Mouse (Mus musculus): ENCODE results near the gene Dkk3. TPM values are rescaled to one million over a fixed set of nuclear protein-coding genes. Genes with fewer than 3 reads are reported as not detected.
A peak's percentile ranks its signal among the peaks of the same experiment; 100 is the strongest.

Dkk3 gene
- polyA plus RNA-seq, 1 experiment from 2014 or later, result 55.0 TPM

DNA sequence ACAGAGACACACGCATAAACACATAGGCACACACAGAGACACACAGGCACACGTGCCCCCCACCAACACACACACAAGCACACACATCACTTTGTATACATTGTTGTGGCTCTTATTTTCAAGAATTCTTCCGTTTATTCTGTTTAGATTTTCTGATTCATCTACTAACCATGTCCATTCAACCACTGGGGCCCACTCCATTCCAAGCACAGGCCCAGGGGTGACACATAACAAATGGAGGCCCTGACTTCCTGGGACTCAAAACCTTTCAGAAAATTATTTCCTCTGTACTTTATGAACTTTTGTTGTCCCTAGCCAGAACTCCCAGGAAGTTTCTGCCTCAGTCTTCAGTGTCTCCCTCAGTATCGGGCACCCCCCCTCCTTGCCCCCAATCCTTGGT lies 23.7 kb downstream of the Dkk3 start:
- no peak overlapping the region for H3K27ac ChIP-seq (replicated peaks; ENCODE audit: low read depth, low read length)
- no peaks in the 10 kb centered on the region for H3K36me3 ChIP-seq (ENCODE audit: control insufficient read depth, insufficient read depth, low read length)
- H3K4me3 ChIP-seq (ENCODE audit: low read depth, low read length), result no peak overlapping the region
- no peaks in the 10 kb centered on the region for H3K9me3 ChIP-seq (ENCODE audit: control insufficient read depth, low read length)
- peaks cover 8% of the 10 kb centered on the region; the same call in 1 of the 2 replicates for H3K4me1 ChIP-seq (ENCODE audit: control insufficient read depth, insufficient read depth, low read length)
- ATAC-seq (ENCODE audit: low read depth) (no peak), DNase-seq (ENCODE audit: low spot score) (no peak)
- WGBS, result 82% methylated on average over 4 of the region's 4 CpGs
- H3K4me2 ChIP-seq (ENCODE audit: low read depth, low read length), result no peak overlapping the region
- no peaks in the 10 kb centered on the region for H3K27me3 ChIP-seq (replicated peaks; ENCODE audit: control insufficient read depth, insufficient read depth, low read length)
- H3K9ac ChIP-seq (ENCODE audit: low read depth, low read length), result no peak overlapping the region

DNA sequence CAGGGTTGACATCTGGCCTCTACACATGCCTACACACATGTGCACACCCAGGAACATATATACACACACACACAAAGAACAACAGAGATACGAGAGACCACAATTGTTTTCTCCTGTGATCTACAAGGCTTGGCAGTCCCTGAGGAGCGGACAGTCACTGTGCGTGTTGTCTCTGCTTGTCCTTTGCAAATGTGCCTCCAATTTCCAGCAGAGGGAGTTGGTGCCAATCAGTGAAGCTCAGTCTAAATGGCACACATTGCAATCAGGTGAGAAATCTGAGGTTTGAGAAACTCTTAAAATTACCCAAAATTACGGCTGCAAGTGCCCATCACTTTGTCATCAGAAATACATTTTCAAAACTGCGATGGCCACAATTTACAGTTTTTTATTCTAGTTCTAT lies 25.6 kb downstream of the Dkk3 start:
- H3K4me1 ChIP-seq (ENCODE audit: control insufficient read depth, insufficient read depth, low read length), result peaks cover 13% of the 10 kb centered on the region; the same call in 1 of the 2 replicates
- H3K27me3 ChIP-seq (replicated peaks; ENCODE audit: control insufficient read depth, insufficient read depth, low read length), result no peaks in the 10 kb centered on the region
- no peak overlapping the region for H3K27ac ChIP-seq (replicated peaks; ENCODE audit: low read depth, low read length)
- DNase-seq (ENCODE audit: low spot score) (no peak), ATAC-seq (ENCODE audit: low read depth) (no peak)
- no peak overlapping the region for H3K4me3 ChIP-seq (ENCODE audit: low read depth, low read length)
- H3K36me3 ChIP-seq (ENCODE audit: control insufficient read depth, insufficient read depth, low read length), result no peaks in the 10 kb centered on the region
- no peak overlapping the region for H3K9ac ChIP-seq (ENCODE audit: low read depth, low read length)
- no peaks in the 10 kb centered on the region for H3K9me3 ChIP-seq (ENCODE audit: control insufficient read depth, low read length)
- 79% methylated on average over 5 of the region's 5 CpGs for WGBS
- H3K4me2 ChIP-seq (ENCODE audit: low read depth, low read length), result no peak overlapping the region

DNA sequence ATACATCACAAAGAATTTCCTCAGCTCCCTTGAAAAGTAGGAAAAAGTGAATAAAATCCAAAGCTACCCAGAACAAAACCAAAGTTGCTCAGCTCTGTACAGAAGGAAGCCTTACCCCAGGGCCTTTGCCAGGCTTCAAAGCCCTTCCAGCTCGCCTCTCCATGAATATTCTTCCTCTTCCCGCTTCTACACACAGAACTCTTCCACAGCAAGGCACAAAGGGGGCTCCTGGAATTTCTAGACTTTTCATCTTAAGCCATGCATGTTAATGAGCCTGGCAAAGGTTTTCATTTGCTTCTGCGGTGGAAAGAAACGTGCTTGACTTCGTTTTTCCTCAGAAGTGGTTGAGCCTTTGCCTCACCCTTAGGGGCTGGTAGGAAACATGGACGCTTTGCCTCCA lies 26.9 kb downstream of the Dkk3 start:
- ATAC-seq (ENCODE audit: low read depth), result peak; percentile 23; the same call in 1 of the 2 replicates
- Histone ChIP-seq H3K27me3 (replicated peaks; ENCODE audit: control insufficient read depth, insufficient read depth, low read length) (no peaks in the 10 kb centered on the region), H3K4me3 (ENCODE audit: low read depth, low read length) (no peak overlapping the region), H3K9me3 (ENCODE audit: control insufficient read depth, low read length) (no peaks in the 10 kb centered on the region), H3K4me1 (ENCODE audit: control insufficient read depth, insufficient read depth, low read length) (peaks cover 17% of the 10 kb centered on the region; the same call in 1 of the 2 replicates), H3K27ac (replicated peaks; ENCODE audit: low read depth, low read length) (peak overlapping the region; percentile 12), H3K4me2 (ENCODE audit: low read depth, low read length) (no peak overlapping the region), H3K9ac (ENCODE audit: low read depth, low read length) (no peak overlapping the region), H3K36me3 (ENCODE audit: control insufficient read depth, insufficient read depth, low read length) (no peaks in the 10 kb centered on the region)
- 48% methylated on average over 6 of the region's 6 CpGs for WGBS
- peak; percentile 73 for DNase-seq (ENCODE audit: low spot score)

DNA sequence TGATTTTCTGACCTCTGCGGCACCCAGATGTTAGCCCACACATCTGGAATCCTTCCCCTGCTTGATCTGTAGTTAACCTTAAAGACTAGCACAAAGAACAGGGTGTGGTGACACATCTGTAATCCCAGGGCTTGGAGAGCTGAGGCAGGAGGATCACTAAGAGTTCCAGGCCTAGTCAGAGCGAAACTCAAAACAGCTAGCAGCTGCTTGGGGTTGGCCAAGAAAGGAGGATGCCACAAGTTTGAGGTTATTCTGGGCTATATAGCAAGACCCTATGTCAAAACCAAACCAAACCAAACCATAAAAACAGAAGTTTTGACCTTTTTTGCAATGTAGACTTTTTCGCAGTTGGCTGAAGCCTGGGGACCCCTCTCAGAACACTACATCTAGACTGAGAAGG lies 28.2 kb downstream of the Dkk3 start:
- WGBS, result 94% methylated on average over 3 of the region's 3 CpGs
- Histone ChIP-seq H3K9me3 (ENCODE audit: control insufficient read depth, low read length) (no peaks in the 10 kb centered on the region), H3K27ac (replicated peaks; ENCODE audit: low read depth, low read length) (no peak overlapping the region), H3K9ac (ENCODE audit: low read depth, low read length) (no peak overlapping the region), H3K4me3 (ENCODE audit: low read depth, low read length) (no peak overlapping the region), H3K36me3 (ENCODE audit: control insufficient read depth, insufficient read depth, low read length) (no peaks in the 10 kb centered on the region), H3K4me1 (ENCODE audit: control insufficient read depth, insufficient read depth, low read length) (peaks cover 17% of the 10 kb centered on the region; the same call in 1 of the 2 replicates), H3K4me2 (ENCODE audit: low read depth, low read length) (no peak overlapping the region), H3K27me3 (replicated peaks; ENCODE audit: control insufficient read depth, insufficient read depth, low read length) (no peaks in the 10 kb centered on the region)
- DNase-seq (ENCODE audit: low spot score) (no peak), ATAC-seq (ENCODE audit: low read depth) (no peak)

DNA sequence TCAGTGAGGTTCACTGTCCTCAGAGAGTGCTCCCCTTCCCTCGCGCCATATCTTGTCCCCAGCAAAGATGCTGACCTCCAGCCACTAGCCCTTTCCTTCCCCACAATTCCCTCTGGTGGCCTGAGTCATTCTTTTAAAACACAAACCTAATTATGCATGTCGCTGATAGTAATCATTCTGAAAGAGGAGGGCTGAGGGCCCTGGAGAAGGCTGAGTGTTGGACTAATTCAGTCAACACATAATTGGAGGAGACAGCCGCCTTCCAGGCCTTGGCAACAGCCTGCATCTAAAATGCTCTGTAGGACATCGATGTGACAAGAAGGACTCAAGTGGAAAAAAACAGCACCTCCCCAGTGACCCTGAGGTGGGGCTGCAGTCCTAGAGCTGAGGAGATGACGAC lies 29.0 kb downstream of the Dkk3 start:
- no peak overlapping the region for H3K4me2 ChIP-seq (ENCODE audit: low read depth, low read length)
- no peak overlapping the region for H3K9ac ChIP-seq (ENCODE audit: low read depth, low read length)
- DNase-seq (ENCODE audit: low spot score) (peak; percentile 71), ATAC-seq (ENCODE audit: low read depth) (peak; percentile 49; the same call in 1 of the 2 replicates)
- H3K36me3 ChIP-seq (ENCODE audit: control insufficient read depth, insufficient read depth, low read length), result no peaks in the 10 kb centered on the region
- WGBS, result 79% methylated on average over 6 of the region's 6 CpGs
- no peak overlapping the region for H3K27ac ChIP-seq (replicated peaks; ENCODE audit: low read depth, low read length)
- no peaks in the 10 kb centered on the region for H3K27me3 ChIP-seq (replicated peaks; ENCODE audit: control insufficient read depth, insufficient read depth, low read length)
- H3K4me3 ChIP-seq (ENCODE audit: low read depth, low read length), result no peak overlapping the region
- H3K9me3 ChIP-seq (ENCODE audit: control insufficient read depth, low read length), result no peaks in the 10 kb centered on the region
- peaks cover 17% of the 10 kb centered on the region; the same call in 1 of the 2 replicates for H3K4me1 ChIP-seq (ENCODE audit: control insufficient read depth, insufficient read depth, low read length)

DNA sequence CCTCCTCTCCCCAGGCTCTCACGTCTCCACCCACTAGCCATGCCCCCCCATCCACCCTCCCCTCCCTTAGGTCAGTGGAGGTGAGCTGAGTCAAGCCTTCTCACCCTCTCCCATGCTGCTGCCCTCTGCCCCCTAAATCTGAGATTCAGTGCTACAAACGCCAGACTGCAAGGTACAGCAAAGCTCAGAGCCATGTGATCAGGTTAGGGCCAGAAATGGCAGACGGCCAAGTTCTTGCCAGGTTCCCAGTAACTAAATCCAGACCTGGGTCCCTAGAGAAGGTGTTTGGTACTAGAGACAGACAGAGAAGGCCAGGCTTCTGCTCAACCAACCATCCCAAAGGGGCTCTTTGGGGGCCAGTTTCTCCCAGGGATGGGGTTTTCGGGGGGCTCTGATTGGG lies 30.0 kb downstream of the Dkk3 start:
- no peaks in the 10 kb centered on the region for H3K36me3 ChIP-seq (ENCODE audit: control insufficient read depth, insufficient read depth, low read length)
- peak; percentile 79 for DNase-seq (ENCODE audit: low spot score)
- H3K4me3 ChIP-seq (ENCODE audit: low read depth, low read length), result no peak overlapping the region
- 0 out of 2 replicates have a peak overlapping the region, but pooled peaks have one; percentile 33 for H3K27ac ChIP-seq (replicated peaks; ENCODE audit: low read depth, low read length)
- H3K4me1 ChIP-seq (ENCODE audit: control insufficient read depth, insufficient read depth, low read length), result peaks cover 17% of the 10 kb centered on the region; the same call in 1 of the 2 replicates
- no peak overlapping the region for H3K9ac ChIP-seq (ENCODE audit: low read depth, low read length)
- 42% methylated on average over 4 of the region's 4 CpGs for WGBS
- H3K27me3 ChIP-seq (replicated peaks; ENCODE audit: control insufficient read depth, insufficient read depth, low read length), result no peaks in the 10 kb centered on the region
- H3K4me2 ChIP-seq (ENCODE audit: low read depth, low read length), result no peak overlapping the region
- H3K9me3 ChIP-seq (ENCODE audit: control insufficient read depth, low read length), result no peaks in the 10 kb centered on the region
- peak; percentile 54; the same call in 1 of the 2 replicates for ATAC-seq (ENCODE audit: low read depth)

DNA sequence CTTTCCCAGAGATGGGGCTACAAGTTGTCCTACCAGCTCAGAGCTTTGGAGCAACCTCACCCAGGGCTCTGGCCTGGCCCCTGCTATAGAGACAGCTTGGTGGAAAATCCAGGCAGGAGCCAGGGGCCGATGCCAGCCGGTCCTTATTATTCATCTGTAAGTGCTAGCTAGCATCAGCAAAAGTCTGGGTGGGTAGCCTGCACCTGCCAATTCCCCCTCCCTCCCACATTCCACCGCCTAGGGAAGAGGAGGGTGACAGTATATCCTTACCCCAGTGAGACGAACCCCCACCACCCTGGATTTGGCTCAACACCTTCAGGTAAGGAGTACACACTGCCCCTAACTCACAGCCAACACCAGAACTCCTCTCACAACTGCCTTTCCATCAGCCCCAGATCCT lies 30.9 kb downstream of the Dkk3 start:
- peaks cover 17% of the 10 kb centered on the region; the same call in 1 of the 2 replicates for H3K4me1 ChIP-seq (ENCODE audit: control insufficient read depth, insufficient read depth, low read length)
- no peak overlapping the region for H3K4me3 ChIP-seq (ENCODE audit: low read depth, low read length)
- no peaks in the 10 kb centered on the region for H3K27me3 ChIP-seq (replicated peaks; ENCODE audit: control insufficient read depth, insufficient read depth, low read length)
- H3K9ac ChIP-seq (ENCODE audit: low read depth, low read length), result no peak overlapping the region
- DNase-seq (ENCODE audit: low spot score) (no peak), ATAC-seq (ENCODE audit: low read depth) (no peak)
- 77% methylated on average over 4 of the region's 4 CpGs for WGBS
- H3K9me3 ChIP-seq (ENCODE audit: control insufficient read depth, low read length), result no peaks in the 10 kb centered on the region
- 0 out of 2 replicates have a peak overlapping the region, but pooled peaks have one; percentile 10 for H3K27ac ChIP-seq (replicated peaks; ENCODE audit: low read depth, low read length)
- H3K36me3 ChIP-seq (ENCODE audit: control insufficient read depth, insufficient read depth, low read length), result no peaks in the 10 kb centered on the region
- H3K4me2 ChIP-seq (ENCODE audit: low read depth, low read length), result no peak overlapping the region

DNA sequence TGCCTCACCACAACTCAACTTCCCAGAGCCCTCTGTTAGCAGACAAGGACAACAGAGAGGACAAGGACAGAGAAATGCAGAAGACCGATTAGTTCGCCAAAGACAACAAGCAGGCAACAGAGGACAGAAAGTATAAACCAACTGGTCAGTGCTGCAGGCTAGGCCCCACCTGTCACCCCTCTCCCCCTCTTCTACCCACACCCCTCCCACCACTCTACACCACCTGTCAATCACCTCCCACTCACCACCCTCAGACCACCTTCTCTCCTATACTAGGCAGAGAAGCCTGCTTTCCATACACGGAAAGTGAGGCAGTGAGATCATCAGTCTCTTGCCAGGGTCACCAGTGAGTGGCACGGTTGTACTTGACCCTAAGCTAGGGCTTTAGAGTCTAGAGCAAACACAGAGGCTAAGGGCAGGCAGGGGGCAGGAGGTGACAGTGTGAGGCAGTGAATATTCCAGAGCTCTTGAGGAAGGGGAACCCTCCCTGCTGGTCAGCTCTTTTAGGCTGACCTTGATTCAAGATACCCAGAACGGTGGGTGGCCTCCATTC lies 31.7 kb downstream of the Dkk3 start:
- no peak overlapping the region for H3K27ac ChIP-seq (replicated peaks; ENCODE audit: low read depth, low read length)
- H3K27me3 ChIP-seq (replicated peaks; ENCODE audit: control insufficient read depth, insufficient read depth, low read length), result no peaks in the 10 kb centered on the region
- no peak overlapping the region for H3K4me3 ChIP-seq (ENCODE audit: low read depth, low read length)
- no peak for DNase-seq (ENCODE audit: low spot score)
- 77% methylated on average over 5 of the region's 5 CpGs for WGBS
- no peaks in the 10 kb centered on the region for H3K36me3 ChIP-seq (ENCODE audit: control insufficient read depth, insufficient read depth, low read length)
- no peak for ATAC-seq (ENCODE audit: low read depth)
- peaks cover 17% of the 10 kb centered on the region; the same call in 1 of the 2 replicates for H3K4me1 ChIP-seq (ENCODE audit: control insufficient read depth, insufficient read depth, low read length)
- H3K9ac ChIP-seq (ENCODE audit: low read depth, low read length), result no peak overlapping the region
- H3K4me2 ChIP-seq (ENCODE audit: low read depth, low read length), result no peak overlapping the region
- no peaks in the 10 kb centered on the region for H3K9me3 ChIP-seq (ENCODE audit: control insufficient read depth, low read length)

DNA sequence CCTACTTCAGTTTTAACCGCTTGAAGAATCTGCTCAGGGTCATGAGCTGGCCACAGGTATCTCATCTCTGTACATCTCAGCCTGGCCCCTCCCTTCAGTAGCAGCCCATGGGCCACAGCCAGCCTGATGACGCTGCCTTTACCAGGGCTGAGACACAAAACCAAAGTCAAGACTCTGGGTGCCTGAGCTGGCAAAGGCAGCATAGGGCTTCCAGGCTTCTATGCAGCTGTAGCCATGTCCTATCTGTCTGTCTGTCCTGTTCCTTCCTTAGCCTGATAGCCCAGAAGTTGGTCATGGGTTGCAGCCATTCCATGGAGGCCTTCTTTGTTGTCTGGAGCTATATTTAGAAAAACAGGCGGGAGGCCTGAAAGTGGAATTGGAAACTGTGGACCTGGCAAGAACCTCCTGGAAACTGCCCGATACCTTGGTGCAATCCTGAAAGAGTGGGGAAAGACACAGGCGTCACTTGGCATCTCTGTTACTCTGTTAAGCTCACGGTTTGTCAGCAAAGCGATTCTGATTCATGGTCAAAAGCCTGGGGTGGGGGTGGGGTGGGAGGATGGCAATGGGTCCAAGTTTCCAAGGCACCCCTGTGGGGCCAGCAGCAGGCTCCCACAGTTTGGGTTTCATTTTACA lies 33.1 kb downstream of the Dkk3 start:
- H3K4me2 ChIP-seq (ENCODE audit: low read depth, low read length), result no peak overlapping the region
- no peak overlapping the region for H3K9ac ChIP-seq (ENCODE audit: low read depth, low read length)
- peaks cover 23% of the 10 kb centered on the region; the same call in 1 of the 2 replicates for H3K4me1 ChIP-seq (ENCODE audit: control insufficient read depth, insufficient read depth, low read length)
- no peak overlapping the region for H3K4me3 ChIP-seq (ENCODE audit: low read depth, low read length)
- H3K36me3 ChIP-seq (ENCODE audit: control insufficient read depth, insufficient read depth, low read length), result no peaks in the 10 kb centered on the region
- no peak overlapping the region for H3K27ac ChIP-seq (replicated peaks; ENCODE audit: low read depth, low read length)
- ATAC-seq (ENCODE audit: low read depth) (no peak), DNase-seq (ENCODE audit: low spot score) (no peak)
- H3K27me3 ChIP-seq (replicated peaks; ENCODE audit: control insufficient read depth, insufficient read depth, low read length), result no peaks in the 10 kb centered on the region
- 82% methylated on average over 7 of the region's 7 CpGs for WGBS
- no peaks in the 10 kb centered on the region for H3K9me3 ChIP-seq (ENCODE audit: control insufficient read depth, low read length)
